Mouse (Mus musculus) neural tube, embryonic 12.5 days (tissue): ENCODE measurements around the gene Cby1. TPM values are rescaled to one million over a fixed set of nuclear protein-coding genes. Genes with fewer than 3 reads are reported as not detected.
A peak's percentile ranks its signal among the peaks of the same experiment; 100 is the strongest.
"Not testable (repeated sequence)": the region's sequence is repeated elsewhere in the genome, so short reads cannot be mapped to it uniquely, and the experiment has no call there.

ENCODE experiments used
- ATAC-seq: fragments of 200-750 bp; cut with Nextera tagmentation; 2 replicates; pipeline ENCODE4 v1.8.0; 2017; ENCODE audit warnings: low read depth, mild to moderate bottlenecking, moderate TSS enrichment, moderate library complexity; ENCODE audit not compliant: low FRiP score
- H3K27ac ChIP-seq: fragments of 300-500 bp; sonication (generic); 2 replicates; pipeline ENCODE4 v1.5.1; 2016
- H3K27me3 ChIP-seq: fragments of 300-500 bp; sonication (generic); replicated peaks from 2 replicates; pipeline ENCODE4 v1.6.1; 2016; ENCODE audit warnings: mild to moderate bottlenecking
- H3K36me3 ChIP-seq: fragments of 300-500 bp; sonication (generic); 2 replicates; pipeline ENCODE4 v1.6.1; 2016; ENCODE audit warnings: mild to moderate bottlenecking
- H3K4me1 ChIP-seq: fragments of 300-500 bp; sonication (generic); 2 replicates; pipeline ENCODE4 v1.6.1; 2016
- H3K4me2 ChIP-seq: fragments of 300-500 bp; sonication (generic); replicated peaks from 2 replicates; pipeline ENCODE4 v1.6.1; 2016; ENCODE audit warnings: mild to moderate bottlenecking
- H3K4me3 ChIP-seq: fragments of 300-500 bp; sonication (generic); 2 replicates; pipeline ENCODE4 v1.5.1; 2016
- H3K9ac ChIP-seq: fragments of 300-500 bp; sonication (generic); 2 replicates; pipeline ENCODE4 v1.6.1; 2016; ENCODE audit warnings: mild to moderate bottlenecking
- H3K9me3 ChIP-seq: fragments of 300-500 bp; sonication (generic); 2 replicates; pipeline ENCODE4 v1.6.1; 2016; ENCODE audit warnings: mild to moderate bottlenecking
- WGBS: fragments of 180-500 bp; shearing (Covaris S2); methylation state at CpG from one replicate; pipeline ENCODE4 v1.1.7; 2016; 5-methylcytosine and 5-hydroxymethylcytosine counted together
- polyA plus RNA-seq: library from polyadenylated mRNA; unstranded; fragments of >200 nt; fragmentation: Nextera tagmentation; extraction: Ambion mirVana; gene quantifications from 2 replicates; pipeline ENCODE4 v1.2.1, GENCODE M21; 2016

The Cby1 gene
- polyA plus RNA-seq, 1 experiment from 2014 or later: 74.2 TPM

DNA sequence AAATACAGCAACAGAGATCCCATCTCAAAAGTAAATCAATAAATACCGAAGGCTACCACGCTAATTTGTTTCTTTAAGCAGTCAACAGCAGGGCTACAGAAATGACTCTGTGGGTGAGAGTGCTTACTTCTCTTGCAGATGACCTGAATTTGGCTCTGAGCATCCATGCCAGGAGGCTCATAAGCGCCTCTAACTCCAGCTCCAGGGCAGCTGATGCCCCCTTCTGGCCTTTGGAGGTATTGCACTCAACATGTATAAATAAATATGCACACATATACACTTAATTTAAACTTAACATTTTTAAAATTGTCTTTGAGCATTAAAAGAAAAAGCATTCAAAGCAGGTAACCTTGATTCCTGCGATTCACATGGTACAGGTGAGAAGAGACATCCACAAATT, 7.5 kb upstream of the Cby1 start:
- H3K27me3 ChIP-seq: no peaks in the 10 kb centered on the region
- no peak overlapping the region for H3K4me2 ChIP-seq
- H3K4me3 ChIP-seq: no peak overlapping the region
- H3K36me3 ChIP-seq: peaks cover 27% of the 10 kb centered on the region
- no peak for ATAC-seq
- no peak overlapping the region for H3K9ac ChIP-seq
- no peak overlapping the region for H3K27ac ChIP-seq
- H3K9me3 ChIP-seq: no peaks in the 10 kb centered on the region
- WGBS: 80% methylated on average over 4 of the region's 4 CpGs
- H3K4me1 ChIP-seq: no peaks in the 10 kb centered on the region

DNA sequence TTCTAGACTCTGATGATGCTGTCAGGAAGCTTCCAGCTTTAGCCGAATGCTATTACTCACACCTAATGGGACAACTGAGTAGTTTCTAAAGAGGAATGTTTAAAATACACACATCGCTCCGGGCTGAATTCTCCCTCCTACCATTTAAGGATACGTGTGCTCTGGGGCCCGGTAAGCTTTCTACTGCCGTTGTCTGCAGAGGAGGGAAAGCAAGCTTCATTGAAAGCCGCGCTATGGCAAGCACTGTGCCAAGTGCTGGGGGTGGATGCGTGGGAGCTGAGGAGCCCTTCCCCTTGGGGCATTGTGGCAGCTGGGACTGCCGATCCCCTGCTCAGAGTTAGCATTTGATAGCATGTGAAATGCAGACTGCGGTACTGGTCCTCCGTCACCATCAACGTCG, 2.5 kb upstream of the Cby1 start:
- Histone ChIP-seq H3K27me3 (no peaks in the 10 kb centered on the region), H3K4me3 (no peak overlapping the region), H3K9ac (no peak overlapping the region), H3K36me3 (peaks cover 4% of the 10 kb centered on the region), H3K4me2 (no peak overlapping the region), H3K9me3 (no peaks in the 10 kb centered on the region), H3K27ac (no peak overlapping the region), H3K4me1 (peaks cover 6% of the 10 kb centered on the region)
- WGBS: 90% methylated on average over 14 of the region's 14 CpGs
- ATAC-seq: no peak

DNA sequence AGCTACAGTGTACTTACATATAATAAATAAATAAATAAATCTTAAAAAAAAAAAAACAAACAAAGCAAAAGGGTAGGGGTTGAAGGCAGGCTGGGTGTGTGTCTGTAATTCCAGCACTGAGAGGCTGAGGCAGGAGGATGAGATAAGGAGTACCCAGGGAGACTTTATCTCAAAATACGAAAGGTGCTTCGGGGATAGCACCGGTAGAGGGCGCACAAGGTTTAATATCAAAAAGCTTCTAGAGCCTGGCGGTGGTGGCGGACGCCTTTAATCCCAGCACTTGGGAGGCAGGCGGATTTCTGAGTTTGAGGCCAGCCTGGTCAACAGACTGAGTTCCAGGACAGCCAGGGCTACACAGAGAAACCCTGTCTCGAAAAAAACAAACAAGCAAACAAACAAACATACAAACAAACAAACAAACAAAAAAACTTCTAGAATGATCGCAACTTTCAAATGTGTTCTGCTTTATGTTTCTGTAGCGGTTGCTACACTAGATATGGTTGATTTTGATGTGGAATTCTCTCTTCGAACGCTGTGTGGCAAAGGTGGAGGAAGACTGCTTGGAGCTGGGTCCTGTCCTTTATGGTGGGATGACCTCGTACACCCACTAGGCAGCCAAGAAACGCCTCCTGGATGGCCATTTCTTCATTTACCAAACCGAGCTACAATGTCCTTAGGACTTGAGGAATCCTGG, 1.0 kb upstream of the Cby1 start:
- Histone ChIP-seq H3K27ac (peak overlapping the region; percentile 86; the same call in 1 of the 2 replicates), H3K36me3 (peaks cover 8% of the 10 kb centered on the region), H3K4me2 (peak overlapping the region; percentile 80), H3K4me3 (peak overlapping the region; percentile 61), H3K9me3 (no peaks in the 10 kb centered on the region), H3K27me3 (no peaks in the 10 kb centered on the region), H3K4me1 (peaks cover 6% of the 10 kb centered on the region), H3K9ac (peak overlapping the region; percentile 79)
- 3% methylated on average over 16 of the region's 16 CpGs for WGBS
- ATAC-seq: no peak; the same call in 1 of the 2 replicates

DNA sequence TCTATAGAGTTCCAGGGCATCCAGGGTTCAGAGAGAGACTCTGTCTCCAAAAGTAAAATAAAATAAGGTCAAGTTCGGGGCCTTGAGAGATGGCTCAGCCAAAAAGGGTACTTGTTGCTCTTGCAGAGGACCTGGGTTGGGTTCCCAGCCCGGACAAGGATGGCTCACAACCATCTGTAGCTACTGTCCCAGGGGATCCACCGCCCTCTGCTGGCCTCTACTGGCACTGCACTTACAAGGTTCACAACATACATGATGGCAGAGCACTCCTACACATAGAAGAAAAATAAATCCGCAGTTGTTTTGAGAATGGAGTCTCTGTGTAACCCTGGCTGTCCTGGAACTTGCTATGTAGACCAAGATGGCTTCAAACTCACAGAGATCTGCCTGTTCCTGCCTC, 2.9 kb downstream of the Cby1 start:
- 76% methylated on average over 4 of the region's 4 CpGs for WGBS
- no peaks in the 10 kb centered on the region for H3K9me3 ChIP-seq
- peaks cover 6% of the 10 kb centered on the region for H3K4me1 ChIP-seq

DNA sequence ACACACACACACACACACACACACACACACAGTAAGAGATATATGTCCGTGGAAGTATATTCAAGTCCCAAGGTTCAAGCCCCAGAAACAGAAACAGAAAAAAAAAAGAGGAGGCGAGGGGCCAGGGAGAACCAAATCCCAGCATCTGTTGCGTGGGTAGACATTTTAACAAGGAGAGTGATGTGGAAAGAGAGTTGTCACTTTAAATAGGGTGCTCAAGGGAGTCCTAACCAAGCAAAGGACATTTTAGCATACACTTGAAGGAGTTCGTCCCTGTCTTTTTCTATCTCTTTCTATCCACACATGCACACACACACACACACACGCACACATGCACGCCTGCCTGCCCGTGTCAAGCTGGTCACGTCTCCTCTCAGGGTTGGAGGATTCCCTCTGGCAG, 5.7 kb downstream of the Cby1 start:
- Histone ChIP-seq H3K4me2 (no peak overlapping the region), H3K9me3 (no peaks in the 10 kb centered on the region), H3K9ac (no peak overlapping the region), H3K4me3 (no peak overlapping the region), H3K27me3 (no peaks in the 10 kb centered on the region), H3K36me3 (peaks cover 27% of the 10 kb centered on the region), H3K4me1 (peaks cover 4% of the 10 kb centered on the region), H3K27ac (no peak overlapping the region)
- 95% methylated on average over 8 of the region's 8 CpGs for WGBS
- ATAC-seq: no peak

More for the DNA sequence above, 2.9 kb downstream of the Cby1 start:
- Histone ChIP-seq H3K36me3 (peaks cover 22% of the 10 kb centered on the region), H3K27me3 (no peaks in the 10 kb centered on the region), H3K4me3 (no peak overlapping the region), H3K4me2 (no peak overlapping the region), H3K9ac (no peak overlapping the region), H3K27ac (no peak overlapping the region)
- ATAC-seq: no peak

DNA sequence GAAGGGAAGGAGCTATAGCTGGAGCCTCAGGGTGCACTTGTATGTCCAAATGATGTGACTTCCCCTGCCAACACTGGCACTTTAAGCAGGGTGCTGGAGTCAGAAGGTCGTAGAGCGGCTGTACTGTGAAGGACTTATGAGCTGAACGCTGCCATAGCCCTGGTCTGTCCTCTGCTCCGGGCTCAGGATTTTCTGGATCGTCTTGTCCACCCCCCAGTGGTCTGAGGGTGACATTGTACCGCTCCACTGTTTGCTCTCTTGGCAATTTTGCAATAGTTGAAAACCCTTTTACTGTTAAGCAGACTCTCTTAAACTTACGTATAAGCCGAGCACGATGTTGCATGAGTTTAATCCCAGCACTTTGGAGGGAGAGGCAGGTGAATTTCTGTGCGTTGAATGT, 10.2 kb downstream of the Cby1 start:
- WGBS: 81% methylated on average over 10 of the region's 10 CpGs
- Histone ChIP-seq H3K36me3 (peaks cover 35% of the 10 kb centered on the region), H3K27ac (no peak overlapping the region), H3K9me3 (no peaks in the 10 kb centered on the region), H3K4me1 (peaks cover 5% of the 10 kb centered on the region), H3K9ac (no peak overlapping the region), H3K4me3 (no peak overlapping the region), H3K4me2 (no peak overlapping the region), H3K27me3 (no peaks in the 10 kb centered on the region)
- no peak for ATAC-seq

DNA sequence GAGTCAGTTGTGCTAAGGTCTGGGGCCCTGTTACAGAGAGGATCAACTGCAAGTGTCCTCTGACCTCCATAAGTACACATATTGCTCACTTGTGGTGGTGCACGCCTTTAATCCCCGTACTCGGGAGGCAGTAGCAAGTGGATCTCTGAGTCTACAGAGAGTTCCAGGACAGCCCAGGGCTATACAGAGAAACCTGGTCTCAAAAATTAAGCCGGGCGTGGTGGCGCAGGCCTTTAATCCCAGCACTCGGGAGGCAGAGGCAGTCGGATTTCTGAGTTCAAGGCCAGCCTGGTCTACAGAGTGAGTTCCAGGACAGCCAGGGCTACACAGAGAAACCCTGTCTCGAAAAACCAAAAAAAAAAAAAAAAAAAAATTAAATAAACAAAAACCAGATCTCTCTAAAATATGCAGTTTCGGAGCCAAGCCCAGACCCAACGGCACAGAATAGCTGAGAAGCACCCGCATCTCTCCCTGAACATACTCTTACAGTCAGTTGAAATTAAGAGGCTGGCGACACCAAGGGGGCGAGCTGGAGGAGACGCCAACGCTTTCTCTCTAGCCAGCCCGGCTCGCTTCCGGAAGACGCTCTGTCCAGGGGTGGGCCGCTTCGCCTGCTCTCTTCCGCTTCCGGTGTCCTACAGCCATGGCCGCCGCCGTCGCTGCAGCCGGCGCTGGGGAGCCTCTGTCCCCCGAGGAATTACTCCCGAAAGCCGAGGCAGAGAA, 11.4 kb downstream of the Cby1 start, which contains the start of gene Tomm22:
TSS of gene Tomm22 (plus strand) at position 613 of the 723 bp plus-strand sequence.
- peak; percentile 98 for ATAC-seq
- peaks cover 47% of the 10 kb centered on the region for H3K36me3 ChIP-seq
- H3K27ac ChIP-seq: no peak within 1 kb of the TSS
- H3K9me3 ChIP-seq: no peaks in the 10 kb centered on the region
- H3K4me3 ChIP-seq: peak within 1 kb of the TSS; percentile 97
- WGBS: 21% methylated on average over 33 of the region's 33 CpGs
- peaks cover 5% of the 10 kb centered on the region for H3K4me1 ChIP-seq
- no peaks in the 10 kb centered on the region for H3K27me3 ChIP-seq
- H3K4me2 ChIP-seq: peak within 1 kb of the TSS; percentile 78
- H3K9ac ChIP-seq: peak within 1 kb of the TSS; percentile 81

DNA sequence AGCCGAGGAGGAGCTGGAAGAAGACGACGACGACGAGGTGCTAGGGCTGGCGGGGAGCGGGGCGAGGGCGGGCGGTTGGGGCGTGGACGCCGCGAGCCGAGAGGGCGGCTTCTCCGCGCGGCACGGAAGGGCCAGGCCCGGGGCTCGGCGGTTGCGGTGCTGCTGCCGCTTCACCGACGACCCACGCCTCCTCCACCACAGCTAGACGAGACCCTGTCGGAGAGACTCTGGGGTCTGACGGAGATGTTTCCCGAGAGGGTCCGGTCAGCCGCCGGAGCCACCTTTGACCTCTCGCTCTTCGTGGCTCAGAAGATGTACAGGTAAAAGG, 11.9 kb downstream of the Cby1 start:
- Histone ChIP-seq H3K4me1 (peaks cover 5% of the 10 kb centered on the region), H3K36me3 (peaks cover 45% of the 10 kb centered on the region), H3K9ac (peak overlapping the region; percentile 81), H3K27ac (no peak overlapping the region), H3K9me3 (no peaks in the 10 kb centered on the region), H3K27me3 (no peaks in the 10 kb centered on the region), H3K4me2 (peak overlapping the region; percentile 78), H3K4me3 (peak overlapping the region; percentile 97)
- WGBS: 1% methylated on average over 37 of the region's 37 CpGs
- ATAC-seq: peak; percentile 23; the same call in 1 of the 2 replicates

DNA sequence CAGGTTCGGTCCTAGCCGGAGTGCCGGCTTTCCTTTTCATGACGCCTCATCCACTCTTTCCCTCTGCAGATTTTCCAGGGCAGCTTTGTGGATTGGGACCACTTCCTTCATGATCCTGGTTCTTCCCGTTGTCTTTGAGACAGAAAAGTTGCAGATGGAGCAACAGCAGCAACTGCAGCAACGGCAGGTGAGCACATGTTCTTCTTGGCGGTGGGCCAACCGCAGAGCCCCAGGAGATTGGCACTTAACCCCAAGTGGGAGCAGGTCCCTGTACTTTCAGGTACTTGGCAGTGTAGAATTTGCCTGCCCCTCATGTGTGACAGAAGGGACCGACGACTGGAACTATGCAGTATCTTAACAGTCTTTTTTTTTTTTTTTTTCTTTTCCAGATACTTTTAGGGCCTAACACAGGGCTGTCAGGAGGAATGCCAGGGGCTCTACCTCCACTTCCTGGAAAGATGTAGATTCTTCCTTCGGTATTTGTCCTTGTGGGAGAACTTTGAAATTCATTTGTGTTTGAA, 12.9 kb downstream of the Cby1 start:
- Histone ChIP-seq H3K4me3 (peak overlapping the region; percentile 97; the same call in 1 of the 2 replicates), H3K4me2 (peak overlapping the region; percentile 78), H3K36me3 (peaks cover 45% of the 10 kb centered on the region)
- not testable (repeated sequence) for H3K4me1 ChIP-seq, H3K27ac ChIP-seq, ATAC-seq, H3K9me3 ChIP-seq, H3K9ac ChIP-seq, H3K27me3 ChIP-seq
- WGBS: 88% methylated on average over 11 of the region's 11 CpGs

DNA sequence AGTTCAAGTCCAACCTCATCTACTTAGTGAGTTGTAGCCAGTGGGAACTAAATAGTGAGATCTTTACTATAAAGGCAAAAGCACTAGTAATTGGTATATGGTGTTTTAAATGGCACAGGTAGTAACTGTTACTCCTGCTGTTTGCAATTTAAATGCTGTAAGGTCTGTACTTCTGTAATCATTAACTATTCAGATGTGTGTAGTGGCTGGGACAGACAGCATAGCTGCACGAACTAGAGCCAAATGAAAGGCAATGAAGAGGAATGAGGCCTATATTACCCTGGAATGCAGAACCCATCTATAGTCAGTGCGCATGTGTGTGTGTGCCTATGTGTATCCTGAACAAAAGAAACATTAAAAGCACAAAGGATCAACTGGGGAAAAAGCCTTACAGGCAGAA, 18.9 kb downstream of the Cby1 start:
- Histone ChIP-seq H3K36me3 (peaks cover 42% of the 10 kb centered on the region), H3K4me3 (no peak overlapping the region), H3K9ac (no peak overlapping the region), H3K9me3 (no peaks in the 10 kb centered on the region), H3K27ac (no peak overlapping the region), H3K27me3 (no peaks in the 10 kb centered on the region), H3K4me1 (no peaks in the 10 kb centered on the region; the same call in none of the 2 replicates), H3K4me2 (no peak overlapping the region)
- WGBS: 87% methylated on average over 2 of the region's 2 CpGs
- ATAC-seq: no peak

DNA sequence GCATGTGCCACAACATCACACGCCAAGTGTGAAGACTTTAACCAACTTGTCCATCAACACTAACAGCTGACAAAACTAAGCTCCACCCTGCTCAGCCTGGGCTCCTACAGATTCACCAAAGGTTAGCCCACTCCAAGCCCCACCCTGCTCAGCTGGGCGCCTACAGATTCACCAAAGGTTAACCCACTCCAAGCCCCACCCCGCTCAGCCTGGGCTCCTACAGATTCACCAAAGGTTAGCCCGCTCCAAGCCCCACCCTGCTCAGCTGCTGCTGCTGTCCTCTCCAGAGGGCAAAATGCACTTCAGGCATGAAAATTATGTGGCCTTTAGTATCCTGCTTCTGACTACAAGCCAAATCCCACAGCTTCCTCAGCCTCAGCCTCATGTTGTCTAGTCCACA, 23.0 kb downstream of the Cby1 start:
- ATAC-seq: no peak
- H3K4me2 ChIP-seq: no peak overlapping the region
- H3K4me1 ChIP-seq: peaks cover 36% of the 10 kb centered on the region

DNA sequence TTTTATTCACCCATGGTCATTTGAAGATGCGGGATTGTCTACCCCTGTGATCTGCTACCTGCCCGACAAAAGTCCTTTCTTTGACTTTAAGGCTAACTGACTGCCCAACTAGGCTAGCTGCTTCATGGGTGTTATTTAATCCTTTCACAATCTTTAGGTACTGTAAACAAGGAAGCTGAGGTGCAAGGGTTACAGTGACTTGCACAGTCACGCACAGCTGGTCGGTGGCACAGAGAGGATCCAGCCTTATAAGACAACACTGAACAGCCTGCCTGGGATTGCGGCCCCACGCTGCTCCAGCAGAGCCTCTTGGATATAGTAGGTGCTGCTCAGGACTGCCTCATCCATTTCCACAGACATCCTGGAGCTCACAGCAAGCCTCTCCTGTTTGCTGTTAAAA, 24.1 kb downstream of the Cby1 start:
- Histone ChIP-seq H3K4me1 (peaks cover 36% of the 10 kb centered on the region), H3K4me3 (no peak overlapping the region), H3K36me3 (no peaks in the 10 kb centered on the region), H3K27ac (no peak overlapping the region), H3K4me2 (0 out of 2 replicates have a peak overlapping the region, but pooled peaks have one; percentile 2), H3K27me3 (no peaks in the 10 kb centered on the region), H3K9me3 (no peaks in the 10 kb centered on the region), H3K9ac (no peak overlapping the region)
- no peak for ATAC-seq
- WGBS: 91% methylated on average over 6 of the region's 6 CpGs

More for the DNA sequence above, 23.0 kb downstream of the Cby1 start:
- H3K27ac ChIP-seq: no peak overlapping the region
- WGBS: 91% methylated on average over 4 of the region's 4 CpGs
- H3K36me3 ChIP-seq: peaks cover 7% of the 10 kb centered on the region; the same call in 1 of the 2 replicates
- H3K9me3 ChIP-seq: no peaks in the 10 kb centered on the region
- no peak overlapping the region for H3K9ac ChIP-seq
- H3K27me3 ChIP-seq: no peaks in the 10 kb centered on the region
- no peak overlapping the region for H3K4me3 ChIP-seq
